Mouse (Mus musculus) adrenal gland, postnatal 4 days (tissue): ENCODE data around the gene Olfr447. TPM values are rescaled to one million over a fixed set of nuclear protein-coding genes. Genes with fewer than 3 reads are reported as not detected.

Experiments
- DNase-seq, 2 experiments: peaks; one replicate each; pipeline ENCODE4 v3.0.0; 2021 to 2022; ENCODE audit warnings: low spot score in 2 of 2, mixed read lengths in 2 of 2
- long read RNA-seq, 2 experiments: library from polyadenylated mRNA; stranded (forward); transcript quantifications; one replicate each; pipeline ENCODE4 v2.0.0; 2021
- total RNA-seq, 2 experiments: library from RNA; stranded (reverse); gene quantifications; 2 replicates each; pipeline ENCODE4 v1.2.3; 2021

Gene Olfr447
- total RNA-seq: not detected
- long read RNA-seq, experiment 1: 0 reads
- long read RNA-seq, experiment 2: 0 reads

- DNase-seq: no peak
Measured at GRCm38 (mm10) chr6:42908578-42908977, at the start of gene Olfr447. Gene Olfr447, plus strand, starts transcription at chr6:42908878.

GRCm38 (mm10) chr6:42860222-42860819 lies 48.4 kb upstream of the Olfr447 start:
- no peak for DNase-seq

GRCm38 (mm10) chr6:42869695-42870094 lies 39.0 kb upstream of the Olfr447 start:
- DNase-seq: no peak

- DNase-seq: no peak
Measured at GRCm38 (mm10) chr6:42876323-42876722, 32.4 kb upstream of the Olfr447 start.

DNA sequence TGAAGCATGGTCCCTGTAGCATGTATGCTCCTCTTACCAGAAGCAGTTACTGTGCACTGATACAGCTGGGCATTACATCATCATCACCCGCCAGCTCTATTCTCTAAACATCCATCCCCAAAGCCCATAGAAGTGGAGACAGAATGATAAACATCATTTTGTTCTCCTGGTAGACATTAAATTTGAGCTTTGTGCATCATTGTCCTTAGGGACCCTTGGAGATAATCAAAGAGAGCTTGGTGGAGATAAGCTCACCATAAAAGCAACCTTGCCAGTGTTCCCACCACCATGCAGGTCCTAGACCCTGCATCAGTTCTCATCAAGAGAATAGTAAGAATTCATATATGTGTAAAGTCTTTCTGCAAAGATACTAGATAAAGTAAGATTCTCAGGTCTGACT lies 18.5 kb upstream of the Olfr447 start, which contains the start of gene Olfr448:
TSS of gene Olfr448 (plus strand) at position 301 of the 400 bp plus-strand sequence.
- DNase-seq: no peak

DNA sequence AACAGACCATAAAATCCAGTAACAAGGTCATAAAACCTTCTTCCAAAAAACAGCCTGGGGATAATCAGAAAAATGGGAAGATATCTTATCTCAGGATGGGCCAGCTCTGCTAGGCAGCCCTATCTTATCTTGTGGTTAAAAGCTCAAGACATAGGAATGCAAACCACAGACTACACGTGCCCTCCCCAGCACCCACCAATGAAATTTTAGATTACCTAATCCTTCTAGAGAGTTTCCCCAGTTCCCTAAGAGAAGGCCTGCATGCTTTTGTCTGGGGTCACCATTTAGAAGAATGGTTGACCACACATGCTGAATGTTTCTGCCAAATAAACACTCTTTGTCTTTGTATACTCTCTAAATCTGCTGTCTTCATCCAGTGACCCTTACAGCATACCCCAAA lies 8.3 kb upstream of the Olfr447 start:
- no peak for DNase-seq

- DNase-seq: no peak
Measured at GRCm38 (mm10) chr6:42921077-42921476, 12.4 kb downstream of the Olfr447 start, which contains the start of gene Olfr446. Gene Olfr446, plus strand, starts transcription at chr6:42921377.

GRCm38 (mm10) chr6:42948767-42949166 lies 40.1 kb downstream of the Olfr447 start, which contains the start of gene Olfr444:
Gene Olfr444, plus strand, starts transcription at chr6:42949067.
- DNase-seq: no peak

Other genes starting within 250 kb of the Olfr447 start
- 10 to 100 TPM; 69.2 to 78.4 TPM for gene Tcaf1, start 198.8 kb upstream of the Olfr447 start, total RNA-seq
- gene Olfr453, start 169.5 kb upstream of the Olfr447 start, total RNA-seq: not detected
- gene Olfr38, start 152.5 kb upstream of the Olfr447 start, total RNA-seq: not detected
- gene Olfr452, start 123.8 kb upstream of the Olfr447 start, total RNA-seq: not detected
- not detected for gene Olfr450, start 96.9 kb upstream of the Olfr447 start, total RNA-seq
- gene Olfr449, start 74.5 kb upstream of the Olfr447 start, total RNA-seq: not detected
- not detected for gene Olfr448, start 18.4 kb upstream of the Olfr447 start, total RNA-seq
- not detected for gene Olfr446, start 12.5 kb downstream of the Olfr447 start, total RNA-seq
- gene Olfr444, start 40.2 kb downstream of the Olfr447 start, total RNA-seq: not detected
- not detected for gene Olfr441, start 197.5 kb downstream of the Olfr447 start, total RNA-seq
- gene Olfr237-ps1, start 237.7 kb downstream of the Olfr447 start, total RNA-seq: not detected